ENCODE assay signal across 32 mouse cellular contexts in genomic region chr4:53882921-53883682, GRCm38 (mm10). TPM values are rescaled to one million over a fixed set of nuclear protein-coding genes. Genes with fewer than 3 reads are reported as not detected.
A peak's percentile ranks its signal among the peaks of the same experiment; 100 is the strongest.
DNase-seq lines count a peak whose midpoint lies in the region; ATAC-seq and TF ChIP-seq lines count a peak whose summit lies in the region.
"Had no signal": no experiment of that assay in that cellular context is flagged by ENCODE, and none has a peak within 500 bp of the region (broad histone marks: within the 10 kb centered on the region; RNA-seq: fewer than 3 reads in every experiment).

No protein-coding gene starts in this region.

- peak; percentile 55 for DNase-seq in heart, embryonic 10.5 days (ENCODE audit: low spot score)
- DNase-seq in heart, adult 8-10 months (ENCODE audit: low spot score), result no peak
- DNase-seq in kidney, postnatal 0 days (ENCODE audit: low spot score), result peak; percentile 57
- no peak for DNase-seq in kidney, postnatal 25 days
- peak; percentile 11 for DNase-seq in midbrain, embryonic 10.5 days (ENCODE audit: low spot score)
- DNase-seq in midbrain, embryonic 14.5 days, result no peak
- peak; percentile 61 for DNase-seq in R1 (ENCODE audit: low read depth, low spot score)
- DNase-seq in right cerebral cortex, postnatal 4 days, result no peak
- DNase-seq: adrenal gland, adult 8-10 months; cerebellum, adult 2 months; cerebellum, postnatal 14 days; gastrocnemius, adult 2 months; heart, postnatal 4 days; retina, postnatal 1 day; right cerebral cortex, postnatal 14 days; thymus, adult 18-20 months; thymus, postnatal 25 days had no signal

- no peak overlapping the region for H3K9ac ChIP-seq in kidney, postnatal 0 days (ENCODE audit: low read depth, low read length)
- no peak overlapping the region for H3K9ac ChIP-seq in midbrain, embryonic 14.5 days (replicated peaks; ENCODE audit: low read length)
- H3K9ac ChIP-seq: heart, embryonic 15.5 days; kidney, embryonic 15.5 days; limb, embryonic 12.5 days; liver, embryonic 15.5 days; lung, embryonic 15.5 days; midbrain, embryonic 13.5 days; neural tube, embryonic 15.5 days; stomach, embryonic 15.5 days had no signal

- no peak for TF ChIP-seq CTCF in kidney, postnatal 0 days (IDR thresholded peaks at IDR 0.05; ENCODE audit: low read depth)

- ATAC-seq in kidney, postnatal 0 days (replicated peaks; ENCODE audit: low FRiP score, low read depth), result no peak
- no peak for ATAC-seq in midbrain, embryonic 14.5 days (ENCODE audit: low FRiP score, low TSS enrichment)
- ATAC-seq: CD4-positive, CD25-positive, alpha-beta regulatory T cell, adult 4 months; forebrain, embryonic 16.5 days; hindbrain, postnatal 0 days; intestine, postnatal 0 days; midbrain, embryonic 13.5 days had no signal

- 74% methylated on average over 17 of the region's 17 CpGs for WGBS in heart, embryonic 10.5 days
- WGBS in kidney, postnatal 0 days, result 51% methylated on average over 17 of the region's 17 CpGs
- 78% methylated on average over 17 of the region's 17 CpGs for WGBS in midbrain, embryonic 10.5 days
- 75% methylated on average over 17 of the region's 17 CpGs for WGBS in midbrain, embryonic 14.5 days

- H3K27ac ChIP-seq in heart, embryonic 10.5 days, result no peak overlapping the region
- H3K27ac ChIP-seq in kidney, postnatal 0 days, result no peak overlapping the region
- H3K27ac ChIP-seq in midbrain, embryonic 10.5 days (replicated peaks), result no peak overlapping the region; the same call in 1 of the 2 replicates
- H3K27ac ChIP-seq in midbrain, embryonic 14.5 days (replicated peaks; ENCODE audit: low read depth, low read length), result no peak overlapping the region
- H3K27ac ChIP-seq: gastrocnemius, adult 2 months; heart, embryonic 15.5 days; hindbrain, postnatal 0 days; kidney, embryonic 15.5 days; layer of hippocampus, adult 2 months; left cerebral cortex, adult 2 months; limb, embryonic 12.5 days; liver, embryonic 15.5 days; lung, embryonic 15.5 days; midbrain, embryonic 13.5 days; neural tube, embryonic 15.5 days; stomach, embryonic 15.5 days had no signal

- H3K4me2 ChIP-seq in kidney, postnatal 0 days (ENCODE audit: low read length), result no peak overlapping the region
- H3K4me2 ChIP-seq in midbrain, embryonic 14.5 days (ENCODE audit: low read length), result no peak overlapping the region
- H3K4me2 ChIP-seq: heart, embryonic 15.5 days; kidney, embryonic 15.5 days; limb, embryonic 12.5 days; liver, embryonic 15.5 days; lung, embryonic 15.5 days; midbrain, embryonic 13.5 days; neural tube, embryonic 15.5 days; stomach, embryonic 15.5 days had no signal

- peaks cover 14% of the 10 kb centered on the region for H3K4me1 ChIP-seq in heart, embryonic 10.5 days
- no peaks in the 10 kb centered on the region for H3K4me1 ChIP-seq in kidney, postnatal 0 days (replicated peaks; ENCODE audit: insufficient read depth, low read length)
- peaks cover 24% of the 10 kb centered on the region for H3K4me1 ChIP-seq in midbrain, embryonic 10.5 days
- H3K4me1 ChIP-seq in midbrain, embryonic 14.5 days (ENCODE audit: control insufficient read depth, insufficient read depth, low read length), result no peaks in the 10 kb centered on the region
- H3K4me1 ChIP-seq: liver, embryonic 15.5 days had no signal

- 0 out of 2 replicates have a peak, but pooled peaks cover 3% of the 10 kb centered on the region for H3K27me3 ChIP-seq in heart, embryonic 10.5 days (ENCODE audit: insufficient read depth, poor library complexity, severe bottlenecking)
- H3K27me3 ChIP-seq in kidney, postnatal 0 days (ENCODE audit: insufficient read depth, low read length), result no peaks in the 10 kb centered on the region
- H3K27me3 ChIP-seq in midbrain, embryonic 10.5 days (ENCODE audit: low read depth, poor library complexity, severe bottlenecking), result 0 out of 2 replicates have a peak, but pooled peaks cover 6% of the 10 kb centered on the region
- no peaks in the 10 kb centered on the region for H3K27me3 ChIP-seq in midbrain, embryonic 14.5 days (ENCODE audit: control insufficient read depth, insufficient read depth, low read length)
- H3K27me3 ChIP-seq: liver, embryonic 15.5 days; lung, embryonic 15.5 days; neural tube, embryonic 15.5 days; stomach, embryonic 15.5 days had no signal

- H3K9me3 ChIP-seq in heart, embryonic 10.5 days, result no peaks in the 10 kb centered on the region
- H3K9me3 ChIP-seq in kidney, postnatal 0 days (replicated peaks; ENCODE audit: low read length), result no peaks in the 10 kb centered on the region
- H3K9me3 ChIP-seq in midbrain, embryonic 10.5 days (replicated peaks), result no peaks in the 10 kb centered on the region
- H3K9me3 ChIP-seq in midbrain, embryonic 14.5 days (ENCODE audit: control insufficient read depth, low read length), result no peaks in the 10 kb centered on the region
- H3K9me3 ChIP-seq: heart, embryonic 15.5 days; kidney, embryonic 15.5 days; limb, embryonic 12.5 days; liver, embryonic 15.5 days; lung, embryonic 15.5 days; midbrain, embryonic 13.5 days; neural tube, embryonic 15.5 days; stomach, embryonic 15.5 days had no signal

- no peak overlapping the region for H3K4me3 ChIP-seq in heart, embryonic 10.5 days
- no peak overlapping the region for H3K4me3 ChIP-seq in kidney, postnatal 0 days (replicated peaks; ENCODE audit: low read depth, low read length)
- no peak overlapping the region for H3K4me3 ChIP-seq in midbrain, embryonic 10.5 days
- no peak overlapping the region for H3K4me3 ChIP-seq in midbrain, embryonic 14.5 days (replicated peaks; ENCODE audit: low read depth, low read length)
- H3K4me3 ChIP-seq: erythroblast, embryonic 14.5 days; gastrocnemius, adult 2 months; heart, embryonic 15.5 days; kidney, embryonic 15.5 days; layer of hippocampus, adult 2 months; left cerebral cortex, adult 2 months; limb, embryonic 12.5 days; liver, embryonic 15.5 days; lung, embryonic 15.5 days; midbrain, embryonic 13.5 days; neural tube, embryonic 15.5 days; stomach, embryonic 15.5 days had no signal

- H3K36me3 ChIP-seq in heart, embryonic 10.5 days, result no peaks in the 10 kb centered on the region
- no peaks in the 10 kb centered on the region for H3K36me3 ChIP-seq in kidney, postnatal 0 days (ENCODE audit: insufficient read depth, low read length)
- H3K36me3 ChIP-seq in midbrain, embryonic 10.5 days, result no peaks in the 10 kb centered on the region
- no peaks in the 10 kb centered on the region for H3K36me3 ChIP-seq in midbrain, embryonic 14.5 days (ENCODE audit: control insufficient read depth, insufficient read depth, low read length)
- H3K36me3 ChIP-seq: heart, embryonic 15.5 days; kidney, embryonic 15.5 days; limb, embryonic 12.5 days; liver, embryonic 15.5 days; lung, embryonic 15.5 days; midbrain, embryonic 13.5 days; neural tube, embryonic 15.5 days; stomach, embryonic 15.5 days had no signal

RNA-seq across cellular contexts. Expression of gene Tmem38b, which starts 57.3 kb away (rescaled TPM):
- polyA plus RNA-seq in heart, embryonic 10.5 days (2016; fragmentation: Nextera tagmentation; extraction: Ambion mirVana), result 10.8 and 18.2 TPM in 2 replicates
- 10 to 100 TPM; 21.7 to 30.6 (median 27.4) TPM for total RNA-seq in heart, adult 8-10 months (2022)
- polyA plus RNA-seq in kidney, postnatal 0 days (2015; fragmentation: Nextera tagmentation; extraction: Ambion mirVana), result 10.6 and 11.3 TPM in 2 replicates
- polyA plus RNA-seq in midbrain, embryonic 10.5 days (2016; fragmentation: Nextera tagmentation; extraction: Ambion mirVana), result 9.7 and 9.8 TPM in 2 replicates
- 9.4 and 11.9 TPM in 2 replicates for polyA plus RNA-seq in midbrain, embryonic 14.5 days (2014; fragmentation: Nextera tagmentation; extraction: Ambion mirVana)

Comparison
In these comparisons a context has a peak if more than half of its experiments do, and no peak if none do; other contexts are left out.
1. DNase-seq: peak in heart, embryonic 10.5 days (single experiment), kidney, postnatal 0 days (single experiment), midbrain, embryonic 10.5 days (single experiment) and R1 (single experiment); none in heart, adult 8-10 months (single experiment), kidney, postnatal 25 days (0 of 2), midbrain, embryonic 14.5 days (single experiment) and right cerebral cortex, postnatal 4 days (single experiment).